Mouse (Mus musculus) ZHBTc4 (cell line): ENCODE measurements around the gene Mrfap1.

Source experiments
- DNase-seq: peaks from one replicate; pipeline ENCODE4 v3.0.0-alpha.2; 2011; ENCODE audit warnings: low read depth, low spot score

The Mrfap1 gene

GRCm38 (mm10) chr5:36796296-36797014, at the start of gene Mrfap1:
Gene Mrfap1 (minus strand): TSS chr5:36796772.
- peak; percentile 99 for DNase-seq

- no peak for DNase-seq
Observed at GRCm38 (mm10) chr5:36844490-36844889, 47.9 kb upstream of the Mrfap1 start.

GRCm38 (mm10) chr5:36841701-36842100, 45.1 kb upstream of the Mrfap1 start:
- no peak for DNase-seq

- no peak for DNase-seq
Observed at GRCm38 (mm10) chr5:36840092-36840491, 43.5 kb upstream of the Mrfap1 start.

- no peak for DNase-seq
Observed at GRCm38 (mm10) chr5:36839602-36840001, 43.0 kb upstream of the Mrfap1 start.

GRCm38 (mm10) chr5:36839032-36839431, 42.5 kb upstream of the Mrfap1 start:
- no peak for DNase-seq

- DNase-seq = peak; percentile 76
Observed at GRCm38 (mm10) chr5:36835933-36836332, 39.4 kb upstream of the Mrfap1 start.

GRCm38 (mm10) chr5:36831272-36831671, 34.7 kb upstream of the Mrfap1 start:
- peak; percentile 55 for DNase-seq

- peak; percentile 91 for DNase-seq
Observed at GRCm38 (mm10) chr5:36829913-36830879, 33.6 kb upstream of the Mrfap1 start, which contains the start of gene Man2b2. Gene Man2b2 (minus strand): TSS chr5:36830653.

GRCm38 (mm10) chr5:36829098-36829497, 32.5 kb upstream of the Mrfap1 start:
- DNase-seq = no peak

- no peak for DNase-seq
Observed at GRCm38 (mm10) chr5:36822907-36823306, 26.3 kb upstream of the Mrfap1 start.

GRCm38 (mm10) chr5:36820142-36820541, 23.6 kb upstream of the Mrfap1 start:
- DNase-seq = peak; percentile 82

GRCm38 (mm10) chr5:36819742-36820141, 23.2 kb upstream of the Mrfap1 start:
- DNase-seq = no peak

GRCm38 (mm10) chr5:36817738-36818137, 21.2 kb upstream of the Mrfap1 start:
- peak; percentile 61 for DNase-seq

- peak; percentile 43 for DNase-seq
Observed at GRCm38 (mm10) chr5:36814554-36814953, 18.0 kb upstream of the Mrfap1 start.

GRCm38 (mm10) chr5:36811413-36811812, 14.8 kb upstream of the Mrfap1 start:
- peak; percentile 83 for DNase-seq

GRCm38 (mm10) chr5:36810634-36811033, 14.1 kb upstream of the Mrfap1 start:
- no peak for DNase-seq

- no peak for DNase-seq
Observed at GRCm38 (mm10) chr5:36809123-36809522, 12.6 kb upstream of the Mrfap1 start.

- peak; percentile 36 for DNase-seq
Observed at GRCm38 (mm10) chr5:36807106-36807505, 10.5 kb upstream of the Mrfap1 start.

GRCm38 (mm10) chr5:36797291-36797690, 719 bp upstream of the Mrfap1 start:
- DNase-seq = peak; percentile 77

GRCm38 (mm10) chr5:36795647-36796295, 801 bp downstream of the Mrfap1 start:
- DNase-seq = peak; percentile 66

GRCm38 (mm10) chr5:36791861-36792260, 4.7 kb downstream of the Mrfap1 start:
- DNase-seq = no peak
